Mouse (Mus musculus): Measurements from ENCODE around the gene Lypd4. TPM values are rescaled to one million over a fixed set of nuclear protein-coding genes. Genes with fewer than 3 reads are reported as not detected.
"Not testable (repeated sequence)": the region's sequence is repeated elsewhere in the genome, so short reads cannot be mapped to it uniquely, and the experiment has no call there.

Gene Lypd4
- polyA plus RNA-seq, 1 experiment from 2014 or later, result not detected

GRCm38 (mm10) chr7:24856460-24857120 is 13.2 kb downstream of the Lypd4 start:
- no peak overlapping the region for H3K9ac ChIP-seq
- WGBS, result 28% methylated on average over 6 of the region's 6 CpGs
- H3K4me2 ChIP-seq, result no peak overlapping the region
- no peak for ATAC-seq (ENCODE audit: low FRiP score, low read depth)
- H3K4me1 ChIP-seq (replicated peaks), result no peaks in the 10 kb centered on the region
- no peaks in the 10 kb centered on the region for H3K27me3 ChIP-seq
- no peaks in the 10 kb centered on the region for H3K9me3 ChIP-seq
- no peak overlapping the region for H3K4me3 ChIP-seq
- H3K36me3 ChIP-seq, result no peaks in the 10 kb centered on the region
- H3K27ac ChIP-seq (replicated peaks), result no peak overlapping the region

DNA sequence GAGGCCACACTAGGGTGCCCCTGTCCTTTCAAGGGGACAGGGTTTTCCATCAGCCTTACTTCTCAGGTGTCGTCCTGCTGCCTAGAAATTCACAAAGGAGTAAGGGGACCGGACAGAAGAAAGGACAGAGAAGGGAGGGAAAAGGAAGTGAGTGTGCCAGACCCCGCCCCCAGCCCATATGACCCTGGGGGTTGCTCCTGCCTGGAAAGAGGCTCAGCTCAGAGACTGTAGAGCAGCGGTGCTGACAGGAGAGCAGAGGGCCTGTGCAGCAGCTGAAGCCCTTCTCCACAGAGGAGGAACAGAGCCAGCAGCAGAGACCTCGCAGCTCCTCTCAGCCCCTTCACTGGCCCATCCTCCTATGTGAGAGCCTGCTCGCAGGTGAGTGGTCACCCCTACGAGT is 16.0 kb downstream of the Lypd4 start:
- ATAC-seq (ENCODE audit: low FRiP score, low read depth), result no peak
- Histone ChIP-seq H3K9ac (no peak overlapping the region), H3K27ac (replicated peaks) (no peak overlapping the region), H3K4me1 (replicated peaks) (no peaks in the 10 kb centered on the region), H3K9me3 (no peaks in the 10 kb centered on the region), H3K4me2 (no peak overlapping the region), H3K27me3 (no peaks in the 10 kb centered on the region), H3K36me3 (no peaks in the 10 kb centered on the region), H3K4me3 (no peak overlapping the region)
- WGBS, result 65% methylated on average over 7 of the region's 7 CpGs

DNA sequence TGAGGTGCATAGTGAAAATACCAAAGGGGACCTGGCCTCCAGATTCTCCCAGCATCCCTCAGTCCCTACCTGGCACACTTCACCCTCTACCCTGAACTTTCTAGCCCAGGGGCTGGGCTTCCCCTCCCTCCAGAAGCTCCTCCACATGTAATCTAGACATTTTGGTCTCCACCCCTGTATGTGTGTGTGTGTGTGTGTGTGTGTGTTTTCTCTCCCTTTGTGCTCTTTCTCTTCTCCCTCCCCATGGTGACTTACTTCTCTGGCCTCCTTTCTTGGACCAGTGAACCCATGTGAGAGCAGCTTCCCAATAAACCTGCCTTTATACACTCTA is 16.5 kb downstream of the Lypd4 start:
- Histone ChIP-seq H3K9ac (no peak overlapping the region), H3K9me3 (no peaks in the 10 kb centered on the region), H3K27me3 (no peaks in the 10 kb centered on the region), H3K4me1 (replicated peaks) (no peaks in the 10 kb centered on the region), H3K4me2 (no peak overlapping the region), H3K27ac (replicated peaks) (no peak overlapping the region), H3K36me3 (no peaks in the 10 kb centered on the region), H3K4me3 (no peak overlapping the region)
- ATAC-seq (ENCODE audit: low FRiP score, low read depth), result no peak

DNA sequence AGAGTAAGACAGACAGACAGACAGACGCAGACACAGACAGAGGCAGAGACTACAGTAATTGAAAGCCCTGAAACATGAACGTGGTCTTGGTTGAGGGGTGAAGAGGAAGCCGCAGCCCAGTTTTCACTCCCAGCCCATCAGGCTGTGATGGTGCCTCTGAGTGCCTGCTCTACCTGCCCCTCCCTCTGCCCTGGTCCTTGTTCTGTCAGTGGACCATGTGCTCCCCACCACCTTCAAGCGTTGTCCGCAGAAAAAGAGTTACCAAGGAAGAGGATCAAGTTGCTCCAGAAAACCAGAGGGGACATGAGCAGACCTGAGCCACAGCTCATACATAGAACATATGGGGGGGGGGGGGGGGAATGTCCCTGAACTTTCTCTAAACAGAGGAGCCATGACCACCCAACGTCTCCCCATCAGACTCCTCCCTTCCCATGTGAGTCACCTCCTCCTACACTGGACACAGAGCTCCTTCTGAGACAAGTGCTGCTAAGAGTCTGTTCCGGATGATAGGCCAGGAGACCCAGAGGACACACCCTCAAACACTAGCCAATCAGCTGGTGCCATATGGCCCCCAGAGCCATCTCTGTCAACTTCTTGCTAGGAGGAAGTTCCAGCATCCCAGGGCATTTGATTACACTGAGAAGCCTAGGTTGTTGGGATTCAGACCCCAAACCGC is 17.0 kb downstream of the Lypd4 start:
- Histone ChIP-seq H3K9ac (no peak overlapping the region), H3K4me3 (no peak overlapping the region), H3K4me2 (no peak overlapping the region), H3K27me3 (no peaks in the 10 kb centered on the region), H3K36me3 (no peaks in the 10 kb centered on the region), H3K4me1 (replicated peaks) (no peaks in the 10 kb centered on the region), H3K27ac (replicated peaks) (no peak overlapping the region), H3K9me3 (no peaks in the 10 kb centered on the region)
- WGBS, result 84% methylated on average over 8 of the region's 8 CpGs
- no peak for ATAC-seq (ENCODE audit: low FRiP score, low read depth)

GRCm38 (mm10) chr7:24851596-24852325 is 18.0 kb downstream of the Lypd4 start:
- Histone ChIP-seq H3K4me3 (no peak overlapping the region), H3K9ac (no peak overlapping the region), H3K36me3 (no peaks in the 10 kb centered on the region), H3K27ac (replicated peaks) (no peak overlapping the region), H3K27me3 (no peaks in the 10 kb centered on the region), H3K9me3 (no peaks in the 10 kb centered on the region), H3K4me2 (no peak overlapping the region), H3K4me1 (replicated peaks) (no peaks in the 10 kb centered on the region)
- no peak for ATAC-seq (ENCODE audit: low FRiP score, low read depth)
- whole genome bisulfite sequencing, result 82% methylated on average over 5 of the region's 5 CpGs

- Histone ChIP-seq H3K27ac (replicated peaks) (no peak overlapping the region), H3K36me3 (no peaks in the 10 kb centered on the region), H3K9ac (no peak overlapping the region), H3K9me3 (no peaks in the 10 kb centered on the region), H3K27me3 (no peaks in the 10 kb centered on the region), H3K4me2 (no peak overlapping the region), H3K4me1 (replicated peaks) (no peaks in the 10 kb centered on the region), H3K4me3 (no peak overlapping the region)
- WGBS, result 40% methylated on average over 6 of the region's 6 CpGs
- no peak for ATAC-seq (ENCODE audit: low FRiP score, low read depth)
Measured at GRCm38 (mm10) chr7:24850899-24851303, 18.8 kb downstream of the Lypd4 start.

- no peaks in the 10 kb centered on the region for H3K36me3 ChIP-seq
- no peak overlapping the region for H3K4me2 ChIP-seq
- no peak overlapping the region for H3K9ac ChIP-seq
- H3K4me3 ChIP-seq, result no peak overlapping the region
- H3K9me3 ChIP-seq, result no peaks in the 10 kb centered on the region
- no peaks in the 10 kb centered on the region for H3K4me1 ChIP-seq (replicated peaks)
- no peak for ATAC-seq (ENCODE audit: low FRiP score, low read depth)
- H3K27me3 ChIP-seq, result no peaks in the 10 kb centered on the region
- WGBS, result 20% methylated on average over 5 of the region's 5 CpGs
- H3K27ac ChIP-seq (replicated peaks), result no peak overlapping the region
Measured at GRCm38 (mm10) chr7:24850162-24850561, 19.6 kb downstream of the Lypd4 start.

DNA sequence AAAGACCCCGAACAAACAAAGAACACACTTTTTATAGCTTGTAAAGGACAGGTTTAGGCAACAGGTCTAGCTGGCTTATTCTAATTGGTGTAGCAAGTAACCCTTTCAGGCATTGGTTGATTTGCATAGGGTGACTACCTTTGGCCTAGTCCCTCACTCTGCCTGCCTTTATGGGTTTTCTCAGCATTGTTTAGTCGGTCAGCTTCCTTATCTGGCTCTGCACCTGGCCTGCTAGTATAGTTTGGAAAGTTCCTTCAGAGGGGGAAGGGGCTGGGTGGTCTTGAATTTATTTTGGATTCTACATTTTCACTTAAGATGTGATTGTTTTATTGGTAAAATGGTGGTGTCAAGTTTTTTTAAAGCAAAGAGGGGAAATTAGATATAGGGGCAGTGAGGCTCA is 23.2 kb downstream of the Lypd4 start:
- H3K9ac ChIP-seq; ATAC-seq (ENCODE audit: low FRiP score, low read depth); H3K4me3 ChIP-seq; H3K27ac ChIP-seq (replicated peaks); H3K9me3 ChIP-seq; H3K4me2 ChIP-seq; H3K4me1 ChIP-seq (replicated peaks); H3K27me3 ChIP-seq; H3K36me3 ChIP-seq: not testable (repeated sequence)
- 46% methylated on average over 2 of the region's 2 CpGs for WGBS

- WGBS, result 6% methylated on average over 6 of the region's 6 CpGs
- no peaks in the 10 kb centered on the region for H3K9me3 ChIP-seq
- no peak overlapping the region; the same call in 1 of the 2 replicates for H3K27ac ChIP-seq (replicated peaks)
- H3K4me3 ChIP-seq, result no peak overlapping the region
- no peak for ATAC-seq (ENCODE audit: low FRiP score, low read depth)
- no peak overlapping the region for H3K9ac ChIP-seq
- H3K4me2 ChIP-seq, result no peak overlapping the region
- no peaks in the 10 kb centered on the region for H3K36me3 ChIP-seq
- H3K4me1 ChIP-seq (replicated peaks), result no peaks in the 10 kb centered on the region
- no peaks in the 10 kb centered on the region for H3K27me3 ChIP-seq
Measured at GRCm38 (mm10) chr7:24845713-24846112, 24.0 kb downstream of the Lypd4 start.

- no peak overlapping the region for H3K9ac ChIP-seq
- no peaks in the 10 kb centered on the region for H3K9me3 ChIP-seq
- H3K4me1 ChIP-seq (replicated peaks), result no peaks in the 10 kb centered on the region
- H3K4me2 ChIP-seq, result no peak overlapping the region
- H3K4me3 ChIP-seq, result no peak overlapping the region
- whole genome bisulfite sequencing, result 86% methylated on average over 9 of the region's 9 CpGs
- H3K36me3 ChIP-seq, result no peaks in the 10 kb centered on the region
- no peak overlapping the region for H3K27ac ChIP-seq (replicated peaks)
- H3K27me3 ChIP-seq, result no peaks in the 10 kb centered on the region
- no peak for ATAC-seq (ENCODE audit: low FRiP score, low read depth)
Measured at GRCm38 (mm10) chr7:24845181-24845580, 24.6 kb downstream of the Lypd4 start.

DNA sequence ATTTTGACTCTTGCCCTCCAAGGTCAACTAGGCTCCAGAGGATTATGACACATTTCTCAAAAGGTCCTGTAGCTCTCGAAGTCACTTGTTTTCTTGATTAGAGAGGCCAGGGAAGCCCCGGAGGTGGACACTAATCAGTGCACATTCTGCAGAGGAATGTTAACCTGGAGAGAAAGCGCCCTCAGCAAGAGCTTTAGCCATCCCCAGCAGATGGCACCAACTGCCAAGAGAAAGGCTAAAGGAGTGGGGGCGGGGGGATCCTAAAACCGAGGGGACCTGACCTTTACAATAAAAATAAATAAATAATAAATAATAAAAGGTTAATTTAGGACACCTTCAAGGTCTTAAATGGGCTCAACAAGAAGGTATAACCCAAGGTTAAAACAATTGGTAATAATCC is 25.6 kb downstream of the Lypd4 start:
- whole genome bisulfite sequencing, result 44% methylated on average over 5 of the region's 5 CpGs
- Histone ChIP-seq H3K4me3 (no peak overlapping the region), H3K27me3 (no peaks in the 10 kb centered on the region), H3K36me3 (no peaks in the 10 kb centered on the region), H3K4me2 (no peak overlapping the region), H3K9ac (no peak overlapping the region), H3K27ac (replicated peaks) (no peak overlapping the region), H3K9me3 (no peaks in the 10 kb centered on the region), H3K4me1 (replicated peaks) (no peaks in the 10 kb centered on the region)
- ATAC-seq (ENCODE audit: low FRiP score, low read depth), result no peak

- WGBS, result 81% methylated on average over 4 of the region's 4 CpGs
- H3K4me1 ChIP-seq (replicated peaks), result no peaks in the 10 kb centered on the region
- no peak for ATAC-seq (ENCODE audit: low FRiP score, low read depth)
Measured at GRCm38 (mm10) chr7:24841009-24841408, 28.7 kb downstream of the Lypd4 start.

More at GRCm38 (mm10) chr7:24841009-24841408, 28.7 kb downstream of the Lypd4 start:
- no peak overlapping the region for H3K4me2 ChIP-seq
- no peaks in the 10 kb centered on the region for H3K9me3 ChIP-seq
- no peak overlapping the region for H3K4me3 ChIP-seq
- H3K36me3 ChIP-seq, result no peaks in the 10 kb centered on the region
- H3K27me3 ChIP-seq, result no peaks in the 10 kb centered on the region
- H3K9ac ChIP-seq, result no peak overlapping the region
- no peak overlapping the region for H3K27ac ChIP-seq (replicated peaks)

Data from hindbrain, embryonic 15.5 days (tissue).